Mouse (Mus musculus) gastrocnemius, postnatal 36 days (tissue): ENCODE results near the gene Mad1l1. TPM values are rescaled to one million over a fixed set of nuclear protein-coding genes. Genes with fewer than 3 reads are reported as not detected.
"Not testable (repeated sequence)": the region's sequence is repeated elsewhere in the genome, so short reads cannot be mapped to it uniquely, and the experiment has no call there.

Experiments used
- DNase-seq, 2 experiments: peaks; one replicate each; pipeline ENCODE4 v3.0.0; 2022
- intact Hi-C: fragments of 180-260 bp; cut with DNase I; formaldehyde crosslinking; loops from one replicate; pipeline ENCODE4 v1.15.1; 2025
- long read RNA-seq, 2 experiments: library from polyadenylated mRNA; stranded (forward); transcript quantifications; one replicate each; pipeline ENCODE4 v2.0.0; 2021
- total RNA-seq, 2 experiments: library from RNA; stranded (reverse); gene quantifications; 2 replicates each; pipeline ENCODE4 v1.2.3; 2021

Gene Mad1l1
- total RNA-seq, result 1 to 10 TPM; 6.5 to 7.1 TPM
- long read RNA-seq, experiment 1, partial matches to known transcripts, result 1 of 11 reads
- long read RNA-seq, experiment 1, other reads (novel, unspliced or antisense), result 10 of 11 reads
- long read RNA-seq, experiment 2, transcript Mad1l1-201 (18 exons, 2,640 nt), result major isoform, 5 of 18 reads
- long read RNA-seq, experiment 2, partial matches to known transcripts, result 0 of 18 reads
- long read RNA-seq, experiment 2, other reads (novel, unspliced or antisense), result 13 of 18 reads

GRCm38 (mm10) chr5:140321042-140321755 lies at the start of gene Mad1l1, which contains the start of gene Nudt1:
Gene Mad1l1, minus strand, starts transcription at chr5:140321552.
Gene Nudt1, plus strand, starts transcription at chr5:140321656.
- intact Hi-C loops, result loop anchor here (10.0 kb wide), 1 partner anchor 384 kb away; the partner anchor contains the start of genes Brat1 and Iqce
- peak; percentile 90 to 92 for DNase-seq

- DNase-seq, result no peak
- intact Hi-C loops, result no loop called here
Measured at GRCm38 (mm10) chr5:140370446-140371254, 49.3 kb upstream of the Mad1l1 start.

GRCm38 (mm10) chr5:140369466-140369865 lies 48.1 kb upstream of the Mad1l1 start:
- DNase-seq, result no peak
- intact Hi-C loops, result no loop called here

DNA sequence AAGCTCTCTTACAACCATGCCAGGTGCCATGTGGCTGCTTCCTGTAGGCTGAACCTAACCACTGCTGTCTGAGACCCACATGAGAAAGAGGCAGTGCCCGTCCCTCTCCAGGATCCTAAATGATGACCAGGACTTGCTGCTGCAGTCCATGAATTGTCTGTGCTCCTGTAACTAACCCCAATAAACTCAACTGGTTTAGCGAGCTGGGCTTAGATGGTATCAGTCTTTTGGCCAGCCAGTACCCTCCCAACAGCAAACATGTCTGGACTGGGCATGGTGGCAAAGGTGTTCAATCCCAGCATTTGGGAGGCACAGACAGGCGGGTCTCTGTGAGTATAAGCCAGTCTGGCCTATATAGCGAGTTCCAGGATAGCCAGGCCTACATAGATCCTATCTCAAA lies 47.6 kb upstream of the Mad1l1 start:
- no peak for DNase-seq
- intact Hi-C loops, result no loop called here

- intact Hi-C loops, DNase-seq: not testable (repeated sequence)
Measured at GRCm38 (mm10) chr5:140368126-140368525, 46.8 kb upstream of the Mad1l1 start.

DNA sequence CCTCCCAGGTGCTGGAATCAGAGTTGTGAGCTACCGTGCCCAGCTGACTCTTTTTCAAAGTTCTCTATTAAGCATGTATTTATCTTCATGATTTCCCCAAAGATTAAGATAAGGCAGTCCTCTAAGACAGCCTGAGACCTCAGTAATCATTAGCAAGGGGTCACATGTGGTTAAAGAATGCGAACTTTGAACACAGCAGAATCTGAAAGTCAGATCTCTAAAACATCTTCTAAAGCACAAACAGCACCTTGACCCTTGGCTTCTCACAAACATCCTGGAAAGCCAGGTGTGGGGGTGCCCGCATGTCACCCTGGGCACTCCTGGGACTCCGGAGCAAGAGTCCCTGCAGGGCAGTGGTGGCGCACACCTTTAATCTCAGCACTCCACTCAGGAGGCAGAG lies 43.1 kb upstream of the Mad1l1 start:
- no peak for DNase-seq
- intact Hi-C loops, result no loop called here

DNA sequence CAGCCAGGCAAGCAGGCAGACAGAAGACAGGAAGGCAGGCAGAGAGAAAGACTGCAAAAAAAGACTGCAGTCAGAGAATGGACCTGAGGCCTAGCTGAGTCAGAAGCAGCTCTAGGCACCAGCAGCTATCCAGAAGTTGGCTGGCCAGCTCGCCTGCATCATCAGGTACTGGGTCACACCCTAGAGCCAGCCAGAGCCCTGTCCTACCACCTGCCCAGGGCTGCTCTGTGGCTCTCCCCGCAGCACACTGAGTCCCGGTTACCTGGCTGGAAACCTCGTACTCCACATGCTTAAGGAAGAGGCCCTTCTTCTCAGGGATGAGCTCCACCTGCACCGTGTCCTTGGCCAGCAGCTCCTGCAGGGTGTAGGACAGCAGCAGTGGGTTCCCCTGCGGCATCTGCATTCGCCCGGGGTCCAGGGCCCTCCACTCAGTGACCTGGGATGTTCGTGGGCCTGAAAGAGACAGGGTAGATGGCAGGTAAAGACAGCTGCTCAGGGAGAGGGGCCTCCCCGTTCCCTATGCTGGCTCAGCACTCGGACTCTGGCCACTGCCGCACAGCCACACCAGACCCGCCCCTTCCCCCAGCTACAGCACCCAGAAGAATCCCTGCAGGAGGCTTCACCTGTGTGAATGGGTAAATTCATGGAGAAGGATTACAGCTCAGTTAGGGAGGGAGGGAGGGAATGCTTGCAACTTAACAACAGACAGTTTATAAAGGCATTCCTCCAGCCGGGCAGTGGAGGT lies 38.8 kb upstream of the Mad1l1 start:
- no peak for DNase-seq
- intact Hi-C loops, result no loop called here

- intact Hi-C loops, result no loop called here
- no peak for DNase-seq
Measured at GRCm38 (mm10) chr5:140357466-140357865, 36.1 kb upstream of the Mad1l1 start.

DNA sequence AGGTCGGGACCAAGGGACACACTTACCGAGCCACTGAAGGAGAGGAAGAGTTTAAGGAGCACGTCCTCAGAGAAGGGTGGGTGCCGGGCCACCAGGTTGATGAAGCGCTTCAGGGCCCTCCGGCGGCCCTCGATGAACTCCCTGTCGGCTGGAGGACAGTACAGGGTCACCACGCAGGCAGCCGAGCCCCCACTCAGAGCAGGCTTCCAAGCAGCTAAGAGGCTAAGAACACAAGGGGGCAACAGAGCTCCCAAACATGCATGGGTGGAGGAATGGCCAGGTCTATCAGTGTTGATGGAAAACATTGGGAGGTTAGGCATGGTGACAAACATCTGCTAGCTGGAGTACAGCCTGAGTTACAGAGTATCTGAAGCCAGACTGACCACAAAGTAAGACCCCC lies 34.6 kb upstream of the Mad1l1 start:
- no peak for DNase-seq
- intact Hi-C loops, result no loop called here

GRCm38 (mm10) chr5:140352352-140352751 lies 31.0 kb upstream of the Mad1l1 start:
- no peak for DNase-seq
- intact Hi-C loops, result no loop called here

GRCm38 (mm10) chr5:140350731-140351497 lies 29.6 kb upstream of the Mad1l1 start:
- intact Hi-C loops, result no loop called here

DNA sequence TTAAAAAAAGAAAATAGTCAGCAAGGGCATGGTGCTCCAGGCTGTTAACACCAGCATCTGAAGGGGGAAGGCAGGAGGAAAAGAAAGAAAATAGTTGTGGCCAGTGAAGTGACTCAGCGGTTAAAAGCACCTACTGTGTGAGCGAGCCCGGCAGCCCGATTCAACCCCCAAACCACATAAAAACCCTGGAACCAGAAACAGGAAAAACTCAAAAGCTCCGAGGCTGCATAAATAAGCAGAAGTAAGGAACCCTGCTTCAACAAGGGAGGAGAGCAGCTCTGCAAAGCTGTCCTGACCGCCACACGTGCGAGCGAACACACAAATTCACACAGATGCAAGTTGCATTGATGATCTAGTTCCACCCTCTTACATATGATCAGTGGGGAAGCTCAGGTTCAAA lies 28.5 kb upstream of the Mad1l1 start:
- no peak for DNase-seq
- intact Hi-C loops, result no loop called here

More at GRCm38 (mm10) chr5:140350731-140351497, 29.6 kb upstream of the Mad1l1 start:
- no peak for DNase-seq

DNA sequence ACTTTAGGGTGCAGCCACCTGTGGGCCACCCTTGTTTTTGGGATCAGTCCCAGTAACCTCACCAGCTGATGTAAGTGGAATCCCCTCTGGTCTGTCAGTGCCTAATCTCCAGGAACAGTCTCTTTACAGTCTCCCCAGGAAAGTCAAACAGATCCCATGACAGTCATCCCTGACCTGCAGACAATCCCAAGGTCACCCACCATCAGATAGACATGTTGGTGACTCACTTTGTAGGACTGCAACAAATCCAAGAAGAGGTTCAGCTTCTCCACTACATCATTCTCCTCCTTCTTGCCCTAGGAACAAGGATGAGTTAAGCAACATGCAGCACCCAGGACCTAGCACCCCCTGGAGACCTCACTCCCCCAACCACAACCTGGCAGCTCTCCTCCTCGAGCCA lies 24.7 kb upstream of the Mad1l1 start:
- intact Hi-C loops, result no loop called here

DNA sequence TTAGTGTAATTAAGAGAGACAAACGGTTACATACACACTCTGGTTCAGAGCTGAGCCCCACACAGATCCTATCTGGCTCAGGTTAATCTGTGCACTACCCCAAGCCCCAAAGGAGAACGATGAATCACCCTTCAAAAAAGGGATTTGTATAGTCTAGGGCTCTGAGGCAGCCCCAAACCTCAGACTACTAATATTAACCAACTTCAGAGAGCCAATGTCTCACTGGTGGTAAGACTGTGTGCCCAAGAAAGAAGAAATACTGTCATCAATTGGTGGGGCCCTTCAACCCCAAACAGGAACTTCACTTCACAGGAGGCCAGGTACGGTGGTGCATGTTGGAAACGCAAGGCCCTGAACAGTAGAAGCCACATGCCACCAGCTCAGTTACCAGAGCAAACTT lies 23.9 kb upstream of the Mad1l1 start:
- no peak for DNase-seq
- intact Hi-C loops, result no loop called here

More for the DNA sequence above, 24.7 kb upstream of the Mad1l1 start:
- DNase-seq, result no peak

GRCm38 (mm10) chr5:140342880-140343279 lies 21.5 kb upstream of the Mad1l1 start:
- DNase-seq, result no peak
- intact Hi-C loops, result no loop called here

DNA sequence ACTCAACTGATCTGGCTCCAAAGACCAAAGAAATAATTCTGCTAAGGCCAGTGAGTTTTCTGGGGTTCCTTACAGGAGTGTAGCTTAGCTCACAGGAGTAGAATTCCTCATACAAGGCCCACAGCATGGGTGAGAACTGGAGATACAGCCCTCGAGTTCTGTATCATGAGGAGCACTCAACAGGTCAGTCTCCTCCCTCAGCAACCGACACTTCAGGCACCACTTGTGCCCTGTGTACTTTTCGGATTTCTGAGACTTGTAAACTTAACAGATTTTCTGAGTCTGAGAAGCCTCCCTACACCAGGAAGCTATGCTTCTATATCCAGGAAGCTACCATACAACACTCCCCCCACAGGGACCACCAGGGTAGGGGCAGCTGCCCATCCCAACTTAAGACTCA lies 18.5 kb upstream of the Mad1l1 start:
- DNase-seq, result no peak
- intact Hi-C loops, result loop anchor here (5.0 kb wide), 1 partner anchor 72 kb away; no protein-coding TSS in a partner anchor

GRCm38 (mm10) chr5:140338779-140339178 lies 17.4 kb upstream of the Mad1l1 start:
- intact Hi-C loops, result loop anchor here (5.0 kb wide), 1 partner anchor 74 kb away; no protein-coding TSS in a partner anchor

DNA sequence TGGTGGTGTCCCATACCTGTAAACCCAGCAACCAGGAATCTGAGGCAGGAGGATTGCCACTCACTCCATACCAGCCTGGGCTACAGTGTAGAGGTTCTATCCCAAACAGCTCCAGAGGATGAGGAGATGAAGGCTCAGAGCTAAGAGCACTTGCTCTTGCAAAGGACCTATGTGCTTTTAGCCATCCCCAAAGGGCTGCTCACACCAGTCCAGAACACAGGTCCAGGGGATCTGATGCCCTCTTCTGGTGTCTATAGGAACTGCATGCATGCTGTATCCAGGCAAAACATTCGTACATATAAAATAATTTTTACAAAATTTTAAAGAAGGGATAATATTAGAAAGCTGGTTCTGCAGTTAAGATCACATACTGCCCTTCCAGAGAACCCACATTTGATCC lies 15.3 kb upstream of the Mad1l1 start:
- DNase-seq, result no peak
- intact Hi-C loops, result loop anchor here (5.0 kb wide), 1 partner anchor 76 kb away; no protein-coding TSS in a partner anchor

More at GRCm38 (mm10) chr5:140338779-140339178, 17.4 kb upstream of the Mad1l1 start:
- no peak for DNase-seq

- no peak for DNase-seq
- intact Hi-C loops, result loop anchor here (2.0 kb wide), 1 partner anchor 495 kb away; no protein-coding TSS in a partner anchor
Measured at GRCm38 (mm10) chr5:140333631-140334030, 12.3 kb upstream of the Mad1l1 start.
